ENCODE assay signal across 7 mouse cellular contexts in genomic region chr5:30110371-30111060, GRCm38 (mm10). TPM values are rescaled to one million over a fixed set of nuclear protein-coding genes. Genes with fewer than 3 reads are reported as not detected.
DNase-seq lines count a peak whose midpoint lies in the region; ATAC-seq and TF ChIP-seq lines count a peak whose summit lies in the region.

No protein-coding gene starts in this region.

- TF ChIP-seq EP300 in ES-Bruce4 (IDR thresholded peaks at IDR 0.05; ENCODE audit: insufficient read depth, low read depth, low read length): no peak
- no peak for TF ChIP-seq EP300 in liver, postnatal 0 days (IDR thresholded peaks at IDR 0.05; ENCODE audit: low read depth)

- H3K4me2 ChIP-seq in hindbrain, embryonic 12.5 days (replicated peaks): peak overlapping the region; percentile 48
- peak overlapping the region; percentile 52 for H3K4me2 ChIP-seq in liver, postnatal 0 days (ENCODE audit: low read depth, low read length)

- no peak overlapping the region for H3K27ac ChIP-seq in ES-Bruce4 (ENCODE audit: insufficient read depth, low read length)
- peak overlapping the region; percentile 80 for H3K27ac ChIP-seq in hindbrain, embryonic 12.5 days
- no peak overlapping the region for H3K27ac ChIP-seq in liver, postnatal 0 days (ENCODE audit: low read depth)

- H3K4me3 ChIP-seq in E14TG2a.4 (replicated peaks; ENCODE audit: low read length) (peak overlapping the region; percentile 45), ES-Bruce4 (ENCODE audit: low read depth, low read length) (peak overlapping the region; percentile 25)
- peak overlapping the region; percentile 11 for H3K4me3 ChIP-seq in hindbrain, embryonic 12.5 days
- no peak overlapping the region for H3K4me3 ChIP-seq in liver, postnatal 0 days (ENCODE audit: low read depth, low read length)

- H3K9me3 ChIP-seq in E14TG2a.4 (ENCODE audit: low read length): no peaks in the 10 kb centered on the region
- H3K9me3 ChIP-seq in ES-Bruce4 (replicated peaks; ENCODE audit: control insufficient read depth, insufficient read depth, low read length, poor library complexity, severe bottlenecking): no peaks in the 10 kb centered on the region
- H3K9me3 ChIP-seq in hindbrain, embryonic 12.5 days (replicated peaks): no peaks in the 10 kb centered on the region
- no peaks in the 10 kb centered on the region for H3K9me3 ChIP-seq in liver, postnatal 0 days (ENCODE audit: low read length)

- peaks cover 68% of the 10 kb centered on the region for H3K4me1 ChIP-seq in E14TG2a.4 (replicated peaks; ENCODE audit: low read depth, low read length)
- H3K4me1 ChIP-seq in ES-Bruce4 (ENCODE audit: control insufficient read depth, insufficient read depth, low read length): peaks cover 2% of the 10 kb centered on the region
- peaks cover 78% of the 10 kb centered on the region for H3K4me1 ChIP-seq in hindbrain, embryonic 12.5 days
- H3K4me1 ChIP-seq in liver, postnatal 0 days (ENCODE audit: insufficient read depth): peaks cover 27% of the 10 kb centered on the region

- TF ChIP-seq POLR2A in ES-Bruce4 (IDR thresholded peaks at IDR 0.05; ENCODE audit: insufficient read depth, low read length): no peak

- H3K27me3 ChIP-seq in E14TG2a.4 (ENCODE audit: insufficient read depth, low read length) (peaks cover 93% of the 10 kb centered on the region), ES-Bruce4 (ENCODE audit: control insufficient read depth, insufficient read depth, low read length, poor library complexity, severe bottlenecking) (peaks cover 7% of the 10 kb centered on the region)
- H3K27me3 ChIP-seq in hindbrain, embryonic 12.5 days: peaks cover 43% of the 10 kb centered on the region
- peaks cover 54% of the 10 kb centered on the region for H3K27me3 ChIP-seq in liver, postnatal 0 days (ENCODE audit: insufficient read depth, low read length)

- DNase-seq in liver, postnatal 0 days: no peak
- no peak for DNase-seq in urinary bladder, adult 18-20 months (ENCODE audit: low spot score in 2 of 2)
- DNase-seq in layer of hippocampus, postnatal 36 days: no peak
- DNase-seq in frontal cortex, adult 2 months (ENCODE audit: extremely low spot score in 1 of 2, low spot score in 1 of 2): no peak

- TF ChIP-seq CTCF in E14TG2a.4 (conservative IDR thresholded peaks at IDR 0.05; ENCODE audit: low read length) (no peak), ES-Bruce4 (IDR thresholded peaks at IDR 0.05; ENCODE audit: low read depth, low read length) (no peak)
- no peak for TF ChIP-seq CTCF in liver, postnatal 0 days (IDR thresholded peaks at IDR 0.05; ENCODE audit: low read depth)

- 3% methylated on average over 21 of the region's 22 CpGs for WGBS in hindbrain, embryonic 12.5 days
- WGBS in liver, postnatal 0 days (ENCODE audit: insufficient replicate concordance): 17% methylated on average over 22 of the region's 22 CpGs

- 0 out of 2 replicates have a peak, but pooled peaks have one; percentile 0 for ATAC-seq in hindbrain, embryonic 12.5 days (ENCODE audit: low FRiP score)
- no peak for ATAC-seq in liver, postnatal 0 days

- H3K36me3 ChIP-seq in E14TG2a.4 (ENCODE audit: insufficient read depth, low read length) (no peaks in the 10 kb centered on the region), ES-Bruce4 (ENCODE audit: control insufficient read depth, insufficient read depth, low read length, poor library complexity, severe bottlenecking) (no peaks in the 10 kb centered on the region)
- peaks cover 4% of the 10 kb centered on the region; the same call in 1 of the 2 replicates for H3K36me3 ChIP-seq in hindbrain, embryonic 12.5 days
- H3K36me3 ChIP-seq in liver, postnatal 0 days (replicated peaks; ENCODE audit: insufficient read depth, low read length): no peaks in the 10 kb centered on the region

- H3K9ac ChIP-seq in ES-Bruce4 (ENCODE audit: low read depth, poor library complexity, severe bottlenecking): no peak overlapping the region
- peak overlapping the region; percentile 47 for H3K9ac ChIP-seq in hindbrain, embryonic 12.5 days
- no peak overlapping the region for H3K9ac ChIP-seq in liver, postnatal 0 days (replicated peaks)

RNA-seq across cellular contexts. Expression of gene 3110082J24Rik, which starts 4.6 kb away (rescaled TPM):
- not detected in 2 replicates for polyA plus RNA-seq in ES-Bruce4 (2011; ENCODE audit: insufficient read depth, insufficient read length, low read depth, missing spikeins)
- polyA plus RNA-seq in hindbrain, embryonic 12.5 days (2016; fragmentation: Nextera tagmentation; extraction: Ambion mirVana): 4.7 and 6.8 TPM in 2 replicates
- not detected in 2 replicates for polyA plus RNA-seq in liver, postnatal 0 days (2015; fragmentation: Nextera tagmentation; extraction: Ambion mirVana)
- total RNA-seq in layer of hippocampus, postnatal 36 days (2021): 1 to 10 TPM; 2.8 to 3.7 TPM
- polyA plus RNA-seq in frontal cortex, adult 2 months (2012; rRNA removed): 4.3 and 4.6 TPM in 2 replicates

RNA-seq across cellular contexts. Expression of gene Garem2, which starts 5.6 kb away (rescaled TPM):
- 0.67 and 1.0 TPM in 2 replicates for polyA plus RNA-seq in ES-Bruce4 (2011; ENCODE audit: insufficient read depth, insufficient read length, low read depth, missing spikeins)
- polyA plus RNA-seq in hindbrain, embryonic 12.5 days (2016; fragmentation: Nextera tagmentation; extraction: Ambion mirVana): 30.3 and 31.7 TPM in 2 replicates
- 0.02 TPM in 1 of 2 replicates, not detected in the other for polyA plus RNA-seq in liver, postnatal 0 days (2015; fragmentation: Nextera tagmentation; extraction: Ambion mirVana)
- total RNA-seq in layer of hippocampus, postnatal 36 days (2021): 10 to 100 TPM; 10.9 to 13.2 TPM
- 15.0 and 17.5 TPM in 2 replicates for polyA plus RNA-seq in frontal cortex, adult 2 months (2012; rRNA removed)

RNA-seq across cellular contexts. Expression of gene Tyms, which starts 37.1 kb away (rescaled TPM):
- polyA plus RNA-seq in ES-Bruce4 (2011; ENCODE audit: insufficient read depth, insufficient read length, low read depth, missing spikeins): 82.8 and 94.5 TPM in 2 replicates
- 146 and 164 TPM in 2 replicates for polyA plus RNA-seq in hindbrain, embryonic 12.5 days (2016; fragmentation: Nextera tagmentation; extraction: Ambion mirVana)
- 84.6 and 101 TPM in 2 replicates for polyA plus RNA-seq in liver, postnatal 0 days (2015; fragmentation: Nextera tagmentation; extraction: Ambion mirVana)
- 1 to 10 TPM; 6.6 to 6.9 TPM for total RNA-seq in layer of hippocampus, postnatal 36 days (2021)
- polyA plus RNA-seq in frontal cortex, adult 2 months (2012; rRNA removed): 3.7 and 3.9 TPM in 2 replicates

RNA-seq across cellular contexts. Expression of gene Hadha, which starts 44.4 kb away (rescaled TPM):
- polyA plus RNA-seq in ES-Bruce4 (2011; ENCODE audit: insufficient read depth, insufficient read length, low read depth, missing spikeins): 59.3 and 65.7 TPM in 2 replicates
- 106 and 108 TPM in 2 replicates for polyA plus RNA-seq in hindbrain, embryonic 12.5 days (2016; fragmentation: Nextera tagmentation; extraction: Ambion mirVana)
- 224 and 228 TPM in 2 replicates for polyA plus RNA-seq in liver, postnatal 0 days (2015; fragmentation: Nextera tagmentation; extraction: Ambion mirVana)
- 10 to 100 TPM; 72.2 to 74.2 TPM for total RNA-seq in layer of hippocampus, postnatal 36 days (2021)
- polyA plus RNA-seq in frontal cortex, adult 2 months (2012; rRNA removed): 67.4 and 74.4 TPM in 2 replicates

RNA-seq across cellular contexts. Expression of gene Hadhb, which starts 44.5 kb away (rescaled TPM):
- 44.7 and 45.3 TPM in 2 replicates for polyA plus RNA-seq in ES-Bruce4 (2011; ENCODE audit: insufficient read depth, insufficient read length, low read depth, missing spikeins)
- 84.8 and 87.7 TPM in 2 replicates for polyA plus RNA-seq in hindbrain, embryonic 12.5 days (2016; fragmentation: Nextera tagmentation; extraction: Ambion mirVana)
- polyA plus RNA-seq in liver, postnatal 0 days (2015; fragmentation: Nextera tagmentation; extraction: Ambion mirVana): 421 and 447 TPM in 2 replicates
- total RNA-seq in layer of hippocampus, postnatal 36 days (2021): 10 to 100 TPM; 91.7 to 93.3 TPM
- 101 and 103 TPM in 2 replicates for polyA plus RNA-seq in frontal cortex, adult 2 months (2012; rRNA removed)

Comparison
In these comparisons a context has a peak if more than half of its experiments do, and no peak if none do; other contexts are left out.
1. RNA of gene Tyms, which starts 37.1 kb away (polyA plus RNA-seq): 146 to 164 TPM in hindbrain, embryonic 12.5 days, 84.6 to 101 TPM in liver, postnatal 0 days and 82.8 to 94.5 TPM in ES-Bruce4; 3.7 to 3.9 TPM in frontal cortex, adult 2 months; every median in the first group is over 10 times any median in the second.